Mouse (Mus musculus) c-Kit-negative CD71-positive TER-119-positive erythroid progenitor cells, embryonic 14.5 days (primary cell): ENCODE data around the gene Rrp15.
"Not testable (repeated sequence)": the region's sequence is repeated elsewhere in the genome, so short reads cannot be mapped to it uniquely, and the experiment has no call there.

ENCODE experiments used
- DNase-seq: peaks from one replicate; pipeline ENCODE4 v3.0.0-alpha.2; 2013; ENCODE audit warnings: low read depth, low spot score

Gene Rrp15

GRCm38 (mm10) chr1:186748724-186749653 is at the start of gene Rrp15:
Rrp15 (minus strand) TSS chr1:186749358.
- peak; percentile 80 for DNase-seq

GRCm38 (mm10) chr1:186797991-186798390 is 48.8 kb upstream of the Rrp15 start:
- no peak for DNase-seq

GRCm38 (mm10) chr1:186785359-186785758 is 36.2 kb upstream of the Rrp15 start:
- no peak for DNase-seq

- no peak for DNase-seq
Observed at GRCm38 (mm10) chr1:186780826-186781225, 31.7 kb upstream of the Rrp15 start.

GRCm38 (mm10) chr1:186773124-186773523 is 24.0 kb upstream of the Rrp15 start:
- DNase-seq, result no peak

GRCm38 (mm10) chr1:186772547-186773077 is 23.5 kb upstream of the Rrp15 start:
- no peak for DNase-seq

- no peak for DNase-seq
Observed at GRCm38 (mm10) chr1:186772005-186772404, 22.8 kb upstream of the Rrp15 start.

- DNase-seq, result no peak
Observed at GRCm38 (mm10) chr1:186770659-186771058, 21.5 kb upstream of the Rrp15 start.

GRCm38 (mm10) chr1:186768392-186768791 is 19.2 kb upstream of the Rrp15 start:
- DNase-seq, result no peak

- not testable (repeated sequence) for DNase-seq
Observed at GRCm38 (mm10) chr1:186763451-186763850, 14.3 kb upstream of the Rrp15 start.

GRCm38 (mm10) chr1:186749675-186750283 is 621 bp upstream of the Rrp15 start:
- DNase-seq, result no peak

GRCm38 (mm10) chr1:186739828-186740227 is 9.3 kb downstream of the Rrp15 start:
- no peak for DNase-seq

GRCm38 (mm10) chr1:186735537-186735936 is 13.6 kb downstream of the Rrp15 start:
- DNase-seq, result no peak

GRCm38 (mm10) chr1:186733052-186733451 is 16.1 kb downstream of the Rrp15 start:
- no peak for DNase-seq

GRCm38 (mm10) chr1:186728778-186729177 is 20.4 kb downstream of the Rrp15 start:
- DNase-seq, result no peak

- DNase-seq, result no peak
Observed at GRCm38 (mm10) chr1:186726117-186726516, 23.0 kb downstream of the Rrp15 start.

GRCm38 (mm10) chr1:186722299-186722698 is 26.9 kb downstream of the Rrp15 start:
- no peak for DNase-seq

- DNase-seq, result peak; percentile 56
Observed at GRCm38 (mm10) chr1:186721846-186722245, 27.3 kb downstream of the Rrp15 start.

GRCm38 (mm10) chr1:186721166-186721565 is 28.0 kb downstream of the Rrp15 start:
- no peak for DNase-seq

- no peak for DNase-seq
Observed at GRCm38 (mm10) chr1:186719708-186720107, 29.4 kb downstream of the Rrp15 start.

- no peak for DNase-seq
Observed at GRCm38 (mm10) chr1:186718881-186719280, 30.3 kb downstream of the Rrp15 start.
